Mouse (Mus musculus) embryonic facial prominence, embryonic 12.5 days (tissue): Measurements from ENCODE around the gene Rpusd3. TPM values are rescaled to one million over a fixed set of nuclear protein-coding genes. Genes with fewer than 3 reads are reported as not detected.

Experiments used
- microRNA-seq: library from miRNA; unstranded; fragments of <30 nt; microRNA quantifications from one replicate; pipeline ENCODE4, GENCODE M21; 2017
- polyA plus RNA-seq: library from polyadenylated mRNA; unstranded; fragments of >200 nt; fragmentation: Nextera tagmentation; extraction: Ambion mirVana; gene quantifications from 2 replicates; pipeline ENCODE4 v1.2.1, GENCODE M21; 2016

The Rpusd3 gene
- polyA plus RNA-seq, 1 experiment from 2014 or later, result 28.6 TPM

Small RNA genes within 50 kb of the gene (microRNA-seq; reads per million reads assigned to microRNA genes)
- not detected for gene Gm24387

Other genes with a start within 250 kb of the Rpusd3 start
- gene Lhfpl4, start 224.0 kb downstream of the Rpusd3 start, polyA plus RNA-seq, result 3.8 and 6.6 TPM in 2 replicates
- 46.5 and 47.7 TPM in 2 replicates for gene Mtmr14, start 181.5 kb downstream of the Rpusd3 start, polyA plus RNA-seq
- 0.05 and 0.14 TPM in 2 replicates for gene Cpne9, start 137.0 kb downstream of the Rpusd3 start, polyA plus RNA-seq
- 28.2 and 28.9 TPM in 2 replicates for gene Brpf1, start 112.2 kb downstream of the Rpusd3 start, polyA plus RNA-seq
- gene Ogg1, start 92.4 kb downstream of the Rpusd3 start, polyA plus RNA-seq, result 14.1 and 14.7 TPM in 2 replicates
- gene Camk1, start 75.4 kb downstream of the Rpusd3 start, polyA plus RNA-seq, result 94.1 and 96.3 TPM in 2 replicates
- gene Tada3, start 41.5 kb downstream of the Rpusd3 start, polyA plus RNA-seq, result 52.7 and 53.4 TPM in 2 replicates
- gene Arpc4, start 41.2 kb downstream of the Rpusd3 start, polyA plus RNA-seq, result 354 and 364 TPM in 2 replicates
- 6.3 and 6.4 TPM in 2 replicates for gene Ttll3, start 30.1 kb downstream of the Rpusd3 start, polyA plus RNA-seq
- not detected in 2 replicates for gene Cidec, start 16.4 kb upstream of the Rpusd3 start, polyA plus RNA-seq
- gene Jagn1, start 23.2 kb upstream of the Rpusd3 start, polyA plus RNA-seq, result 75.0 and 81.6 TPM in 2 replicates
- 3.4 and 3.9 TPM in 2 replicates for gene Il17re, start 39.1 kb upstream of the Rpusd3 start, polyA plus RNA-seq
- 3.9 and 5.4 TPM in 2 replicates for gene Il17rc, start 52.1 kb upstream of the Rpusd3 start, polyA plus RNA-seq
- 20.1 and 23.1 TPM in 2 replicates for gene Creld1, start 64.0 kb upstream of the Rpusd3 start, polyA plus RNA-seq
- 2.9 and 3.5 TPM in 2 replicates for gene Prrt3, start 82.6 kb upstream of the Rpusd3 start, polyA plus RNA-seq
- 85.4 and 90.9 TPM in 2 replicates for gene Emc3, start 112.3 kb upstream of the Rpusd3 start, polyA plus RNA-seq
- gene Fancd2, start 112.3 kb upstream of the Rpusd3 start, polyA plus RNA-seq, result 13.4 and 14.7 TPM in 2 replicates
- gene Fancd2os, start 181.4 kb upstream of the Rpusd3 start, polyA plus RNA-seq, result 0.13 TPM in 1 of 2 replicates, not detected in the other
- gene Brk1, start 185.4 kb upstream of the Rpusd3 start, polyA plus RNA-seq, result 211 and 215 TPM in 2 replicates
- 54.5 and 56.2 TPM in 2 replicates for gene Vhl, start 204.6 kb upstream of the Rpusd3 start, polyA plus RNA-seq
- 3.0 and 3.7 TPM in 2 replicates for gene Irak2, start 219.1 kb upstream of the Rpusd3 start, polyA plus RNA-seq